Comparison of ENCODE assay signal across 22 mouse cellular contexts in genomic region chr19:41418786-41419185, GRCm38 (mm10).
"Had no signal": no experiment of that assay in that cellular context is flagged by ENCODE, and none has a peak within 500 bp of the region (broad histone marks: within the 10 kb centered on the region; RNA-seq: fewer than 3 reads in every experiment).

No protein-coding gene starts in this region.

- H3K27me3 ChIP-seq: heart, embryonic 12.5 days; hindbrain, embryonic 12.5 days; intestine, embryonic 15.5 days; limb, embryonic 12.5 days; liver, embryonic 13.5 days had no signal

- H3K36me3 ChIP-seq: heart, embryonic 12.5 days; hindbrain, embryonic 10.5 days; hindbrain, embryonic 12.5 days; intestine, embryonic 15.5 days; limb, embryonic 10.5 days; limb, embryonic 12.5 days; liver, embryonic 13.5 days had no signal

- ATAC-seq: hindbrain, embryonic 16.5 days; inflammation-experienced regulatory T-cells, adult 6 months; intestine, embryonic 15.5 days; intestine, postnatal 0 days had no signal

- H3K4me3 ChIP-seq: gastrocnemius, adult 2 months; heart, adult 2 months; heart, embryonic 12.5 days; hindbrain, embryonic 10.5 days; hindbrain, embryonic 12.5 days; intestine, embryonic 15.5 days; layer of hippocampus, adult 2 months; left cerebral cortex, adult 2 months; limb, embryonic 10.5 days; limb, embryonic 12.5 days; liver, embryonic 13.5 days had no signal

- H3K9me3 ChIP-seq: heart, embryonic 12.5 days; hindbrain, embryonic 10.5 days; intestine, embryonic 15.5 days; limb, embryonic 10.5 days; liver, embryonic 13.5 days had no signal

- DNase-seq: gastrocnemius, adult 2 months; gastrocnemius, postnatal 10 days; gastrocnemius, postnatal 25 days; heart, postnatal 10 days; heart, postnatal 4 days; kidney, adult 18-20 months; kidney, postnatal 10 days; kidney, postnatal 4 days; liver; liver, embryonic 13.5 days had no signal

- H3K4me1 ChIP-seq: heart, embryonic 12.5 days; hindbrain, embryonic 12.5 days; intestine, embryonic 15.5 days; limb, embryonic 10.5 days; limb, embryonic 12.5 days; liver, embryonic 13.5 days had no signal
